Mouse (Mus musculus): Measurements from ENCODE around the gene Fam168a. TPM values are rescaled to one million over a fixed set of nuclear protein-coding genes. Genes with fewer than 3 reads are reported as not detected.

Gene Fam168a
- total and polyA plus RNA-seq, 3 experiments: 36.3 to 39.8 (median 37.1) TPM

- no peaks in the 10 kb centered on the region for H3K27me3 ChIP-seq (ENCODE audit: control insufficient read depth, insufficient read depth, low read length)
- DNase-seq: no peak
- H3K9ac ChIP-seq (ENCODE audit: low read depth, low read length): no peak overlapping the region
- WGBS: 59% methylated on average over 6 of the region's 6 CpGs
- no peak overlapping the region for H3K4me3 ChIP-seq
- TF ChIP-seq EP300 (IDR thresholded peaks at IDR 0.05; ENCODE audit: insufficient read depth, low read depth, low read length) (no peak), CTCF (IDR thresholded peaks at IDR 0.05) (no peak), POLR2A (IDR thresholded peaks at IDR 0.05; ENCODE audit: insufficient read depth, low read depth, low read length) (no peak)
- intact Hi-C loops (cut with DNase I): no loop called here
- H3K79me2 ChIP-seq (replicated peaks; ENCODE audit: control insufficient read depth, insufficient read depth, low read length): no peaks in the 10 kb centered on the region
- H3K4me1 ChIP-seq (ENCODE audit: control insufficient read depth, insufficient read depth, low read length): peaks cover 3% of the 10 kb centered on the region
- no peaks in the 10 kb centered on the region for H3K36me3 ChIP-seq (ENCODE audit: control insufficient read depth, insufficient read depth, low read length)
- H3K27ac ChIP-seq: no peak overlapping the region
Observed at GRCm38 (mm10) chr7:100839632-100840402, 133.4 kb downstream of the Fam168a start.

- TF ChIP-seq POLR2A (IDR thresholded peaks at IDR 0.05; ENCODE audit: insufficient read depth, low read depth, low read length) (no peak), CTCF (IDR thresholded peaks at IDR 0.05) (no peak), EP300 (IDR thresholded peaks at IDR 0.05; ENCODE audit: insufficient read depth, low read depth, low read length) (no peak)
- H3K27ac ChIP-seq: no peak overlapping the region
- DNase-seq: no peak
- WGBS: 98% methylated on average over 1 of the region's 1 CpGs
- no peak overlapping the region for H3K4me3 ChIP-seq
- H3K9ac ChIP-seq (ENCODE audit: low read depth, low read length): no peak overlapping the region
- H3K27me3 ChIP-seq (ENCODE audit: control insufficient read depth, insufficient read depth, low read length): no peaks in the 10 kb centered on the region
- peaks cover 8% of the 10 kb centered on the region for H3K4me1 ChIP-seq (ENCODE audit: control insufficient read depth, insufficient read depth, low read length)
- H3K79me2 ChIP-seq (replicated peaks; ENCODE audit: control insufficient read depth, insufficient read depth, low read length): no peaks in the 10 kb centered on the region
- intact Hi-C loops (cut with DNase I): no loop called here
- H3K36me3 ChIP-seq (ENCODE audit: control insufficient read depth, insufficient read depth, low read length): no peaks in the 10 kb centered on the region
Observed at GRCm38 (mm10) chr7:100840906-100841305, 134.5 kb downstream of the Fam168a start.

- peaks cover 8% of the 10 kb centered on the region for H3K4me1 ChIP-seq (ENCODE audit: control insufficient read depth, insufficient read depth, low read length)
- no peak overlapping the region for H3K9ac ChIP-seq (ENCODE audit: low read depth, low read length)
- H3K36me3 ChIP-seq (ENCODE audit: control insufficient read depth, insufficient read depth, low read length): no peaks in the 10 kb centered on the region
- TF ChIP-seq EP300 (IDR thresholded peaks at IDR 0.05; ENCODE audit: insufficient read depth, low read depth, low read length): no peak
- no peak for TF ChIP-seq POLR2A (IDR thresholded peaks at IDR 0.05; ENCODE audit: insufficient read depth, low read depth, low read length)
- TF ChIP-seq CTCF (IDR thresholded peaks at IDR 0.05): no peak
- intact Hi-C loops (cut with DNase I): no loop called here
- H3K4me3 ChIP-seq: no peak overlapping the region
- H3K27ac ChIP-seq: no peak overlapping the region
- no peak for DNase-seq
- 90% methylated on average over 6 of the region's 6 CpGs for WGBS
- H3K27me3 ChIP-seq (ENCODE audit: control insufficient read depth, insufficient read depth, low read length): no peaks in the 10 kb centered on the region
- H3K79me2 ChIP-seq (replicated peaks; ENCODE audit: control insufficient read depth, insufficient read depth, low read length): no peaks in the 10 kb centered on the region
Observed at GRCm38 (mm10) chr7:100841608-100842007, 135.2 kb downstream of the Fam168a start.

- intact Hi-C loops (cut with DNase I): no loop called here
- Histone ChIP-seq H3K36me3 (ENCODE audit: control insufficient read depth, insufficient read depth, low read length) (no peaks in the 10 kb centered on the region), H3K9ac (ENCODE audit: low read depth, low read length) (no peak overlapping the region), H3K4me3 (no peak overlapping the region), H3K4me1 (ENCODE audit: control insufficient read depth, insufficient read depth, low read length) (peaks cover 8% of the 10 kb centered on the region), H3K79me2 (replicated peaks; ENCODE audit: control insufficient read depth, insufficient read depth, low read length) (no peaks in the 10 kb centered on the region), H3K27me3 (ENCODE audit: control insufficient read depth, insufficient read depth, low read length) (no peaks in the 10 kb centered on the region), H3K27ac (no peak overlapping the region)
- 89% methylated on average over 5 of the region's 5 CpGs for WGBS
- no peak for TF ChIP-seq POLR2A (IDR thresholded peaks at IDR 0.05; ENCODE audit: insufficient read depth, low read depth, low read length)
- no peak for TF ChIP-seq EP300 (IDR thresholded peaks at IDR 0.05; ENCODE audit: insufficient read depth, low read depth, low read length)
- TF ChIP-seq CTCF (IDR thresholded peaks at IDR 0.05): no peak
- DNase-seq: no peak
Observed at GRCm38 (mm10) chr7:100842175-100842574, 135.7 kb downstream of the Fam168a start.

- WGBS: 71% methylated on average over 2 of the region's 2 CpGs
- no peak overlapping the region for H3K27ac ChIP-seq
Observed at GRCm38 (mm10) chr7:100843866-100844265, 137.4 kb downstream of the Fam168a start.

GRCm38 (mm10) chr7:100844385-100845025 lies 138.1 kb downstream of the Fam168a start:
- WGBS: 35% methylated on average over 2 of the region's 2 CpGs
- Histone ChIP-seq H3K36me3 (ENCODE audit: control insufficient read depth, insufficient read depth, low read length) (no peaks in the 10 kb centered on the region), H3K27ac (no peak overlapping the region), H3K9ac (ENCODE audit: low read depth, low read length) (no peak overlapping the region), H3K4me1 (ENCODE audit: control insufficient read depth, insufficient read depth, low read length) (peaks cover 6% of the 10 kb centered on the region), H3K79me2 (replicated peaks; ENCODE audit: control insufficient read depth, insufficient read depth, low read length) (no peaks in the 10 kb centered on the region), H3K4me3 (no peak overlapping the region), H3K27me3 (ENCODE audit: control insufficient read depth, insufficient read depth, low read length) (no peaks in the 10 kb centered on the region)
- TF ChIP-seq CTCF (IDR thresholded peaks at IDR 0.05) (no peak), POLR2A (IDR thresholded peaks at IDR 0.05; ENCODE audit: insufficient read depth, low read depth, low read length) (no peak), EP300 (IDR thresholded peaks at IDR 0.05; ENCODE audit: insufficient read depth, low read depth, low read length) (no peak)
- DNase-seq: no peak
- intact Hi-C loops (cut with DNase I): no loop called here

More at GRCm38 (mm10) chr7:100843866-100844265, 137.4 kb downstream of the Fam168a start:
- Histone ChIP-seq H3K27me3 (ENCODE audit: control insufficient read depth, insufficient read depth, low read length) (no peaks in the 10 kb centered on the region), H3K79me2 (replicated peaks; ENCODE audit: control insufficient read depth, insufficient read depth, low read length) (no peaks in the 10 kb centered on the region), H3K4me1 (ENCODE audit: control insufficient read depth, insufficient read depth, low read length) (peaks cover 6% of the 10 kb centered on the region), H3K4me3 (no peak overlapping the region), H3K36me3 (ENCODE audit: control insufficient read depth, insufficient read depth, low read length) (no peaks in the 10 kb centered on the region), H3K9ac (ENCODE audit: low read depth, low read length) (no peak overlapping the region)
- intact Hi-C loops (cut with DNase I): no loop called here
- TF ChIP-seq POLR2A (IDR thresholded peaks at IDR 0.05; ENCODE audit: insufficient read depth, low read depth, low read length): no peak
- no peak for TF ChIP-seq EP300 (IDR thresholded peaks at IDR 0.05; ENCODE audit: insufficient read depth, low read depth, low read length)
- TF ChIP-seq CTCF (IDR thresholded peaks at IDR 0.05): no peak
- no peak for DNase-seq
